Mouse (Mus musculus) cerebellum, adult 8-10 months (tissue): ENCODE measurements around the gene Pard6a.
A peak's percentile ranks its signal among the peaks of the same experiment; 100 is the strongest.

Experiments used
- DNase-seq: peaks from one replicate; pipeline ENCODE4 v3.0.0; 2022

Gene Pard6a

DNA sequence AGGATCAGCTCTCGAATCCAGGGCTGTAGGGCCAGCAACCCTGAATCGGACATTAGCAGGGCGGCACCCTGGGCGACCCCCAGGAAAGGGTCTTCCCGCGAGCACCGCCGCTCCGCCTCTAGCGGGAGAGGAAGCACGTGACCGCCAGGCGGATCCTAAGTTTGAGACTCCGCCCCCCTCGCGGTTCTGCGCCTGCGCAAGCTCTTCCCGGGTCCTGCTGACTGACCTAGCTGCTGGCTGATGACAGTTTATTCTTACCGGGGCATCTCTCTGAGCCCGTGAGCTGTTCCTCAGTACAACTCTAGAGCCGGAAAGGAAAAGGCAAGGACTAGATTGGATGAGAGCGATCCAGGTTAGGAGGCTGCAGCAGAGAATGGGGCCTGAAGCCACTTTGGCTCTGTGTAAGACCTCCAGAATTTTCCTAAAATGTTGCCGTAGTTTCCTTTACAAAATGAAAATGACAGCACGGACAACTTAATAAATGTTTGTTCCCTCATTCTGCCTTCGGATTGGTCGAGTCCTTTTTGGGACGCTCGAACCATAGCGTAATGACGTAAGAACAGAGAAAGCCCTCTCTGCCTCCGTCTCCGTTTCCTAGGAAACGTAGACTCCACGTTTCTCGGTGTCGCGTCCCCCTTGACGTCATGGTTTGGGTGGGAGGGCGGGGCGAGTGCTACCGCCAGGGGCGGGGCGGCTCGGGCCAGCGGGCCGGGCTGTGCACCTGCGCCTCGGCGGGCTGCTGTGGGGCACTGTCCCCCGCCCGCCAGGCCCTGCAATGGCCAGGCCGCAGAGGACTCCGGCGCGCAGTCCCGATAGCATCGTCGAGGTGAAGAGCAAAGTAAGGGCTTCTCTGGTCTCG lies at the start of gene Pard6a, which contains the start of gene Acd:
Pard6a (plus strand) TSS at position 183 of the 859 bp plus-strand sequence.
Acd (minus strand) TSS at position 137 of the 859 bp plus-strand sequence.
- peak; percentile 96 for DNase-seq

DNA sequence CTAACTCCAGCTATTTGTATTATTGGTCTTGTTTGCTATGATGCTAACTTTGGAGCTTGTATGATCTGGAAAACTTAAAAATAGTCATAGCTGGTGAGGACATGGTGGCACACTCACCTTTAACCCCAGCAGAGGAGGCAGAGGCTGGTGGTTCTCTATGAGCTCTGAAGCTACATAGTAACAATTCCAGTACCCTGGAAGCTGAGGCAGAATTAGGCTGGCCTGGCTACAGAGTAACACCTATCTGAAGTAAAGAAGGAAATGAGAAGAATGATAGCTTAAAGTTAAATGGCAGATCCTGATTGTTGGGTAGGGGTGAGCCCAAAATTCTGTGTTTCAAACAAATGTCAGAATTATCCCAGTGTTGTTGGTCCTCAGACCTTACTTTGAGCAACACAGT lies 43.3 kb upstream of the Pard6a start:
- no peak for DNase-seq

DNA sequence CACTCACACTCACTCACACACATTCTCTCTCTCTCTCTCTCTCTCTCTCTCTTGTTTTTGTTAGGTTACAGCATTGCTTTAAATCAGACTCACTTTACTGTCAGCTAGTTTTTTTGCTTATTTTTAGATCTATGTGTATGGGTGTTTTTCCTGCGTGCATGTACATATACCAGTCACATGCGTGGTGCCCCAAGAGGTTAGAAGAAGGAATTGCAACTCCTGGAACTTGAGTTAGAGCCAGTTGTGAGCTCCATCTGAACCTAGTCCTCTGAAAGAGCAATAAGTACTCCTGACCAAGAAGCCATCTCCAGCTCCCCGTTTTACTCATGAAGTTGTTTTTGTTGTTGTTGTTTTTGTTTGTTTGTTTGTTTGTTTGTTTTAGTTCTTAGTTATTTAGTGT lies 39.8 kb upstream of the Pard6a start:
- no peak for DNase-seq

DNA sequence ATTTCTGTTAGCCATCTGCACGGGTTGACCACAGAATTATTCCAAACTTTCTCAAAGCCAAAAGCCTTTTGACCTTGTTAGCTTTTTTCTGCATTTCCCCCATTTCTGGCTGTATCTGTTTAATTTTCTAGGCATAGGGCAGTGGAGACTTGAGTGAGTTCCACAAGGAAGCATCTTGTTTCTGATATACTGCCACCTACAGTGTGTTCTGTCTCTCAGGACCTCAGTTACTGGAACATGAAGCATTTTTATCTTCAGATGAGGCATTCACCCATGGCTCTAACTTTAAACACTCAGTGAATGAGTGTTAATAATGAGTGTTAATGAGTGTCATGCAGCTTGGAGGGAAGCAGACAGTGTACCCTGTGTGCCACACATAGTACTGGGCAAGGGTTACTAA lies 23.1 kb upstream of the Pard6a start:
- DNase-seq, result no peak

DNA sequence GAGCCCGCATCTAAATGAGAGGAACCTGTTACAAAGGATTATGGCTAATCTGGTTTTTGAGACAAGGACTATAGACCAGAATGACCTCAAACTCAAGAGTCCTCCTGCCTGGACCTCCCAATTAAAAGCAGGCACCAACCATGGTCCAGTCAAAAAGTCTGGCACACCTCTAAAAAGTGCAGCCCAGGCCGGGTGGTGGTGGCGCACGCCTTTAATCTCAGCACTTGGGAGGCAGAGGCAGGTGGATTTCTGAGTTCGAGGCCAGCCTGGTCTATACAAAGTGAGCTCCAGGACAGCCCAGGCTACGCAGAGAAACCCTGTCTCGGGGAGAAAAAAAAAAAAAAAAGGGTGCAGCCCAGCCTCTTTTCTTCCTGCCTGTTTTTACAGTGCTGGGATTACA lies 15.6 kb upstream of the Pard6a start:
- DNase-seq, result no peak

DNA sequence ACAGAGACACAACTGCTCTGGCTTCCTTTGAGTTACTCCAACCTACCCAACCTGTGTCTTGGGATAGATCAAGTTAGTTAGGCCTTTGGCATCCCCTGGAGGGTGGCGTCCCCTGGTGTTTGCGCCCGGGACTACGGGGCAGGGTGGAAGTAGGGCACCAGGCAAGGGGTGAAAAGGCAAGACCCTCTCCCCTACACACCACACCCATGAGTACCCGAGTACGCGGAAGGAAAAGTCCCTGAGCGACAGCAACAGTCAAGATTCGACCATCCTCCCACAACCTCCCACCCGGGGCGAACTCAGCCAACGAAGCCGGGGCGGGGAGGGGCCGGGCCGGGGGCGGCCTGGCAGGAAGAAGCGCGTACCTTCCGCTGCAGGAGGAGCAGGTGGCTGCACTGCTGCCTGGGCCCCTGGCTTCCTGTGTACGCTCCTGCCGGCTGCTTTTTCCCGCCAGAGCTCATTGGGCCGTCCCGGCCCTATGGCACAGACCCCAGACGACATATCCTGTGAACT lies 15.1 kb upstream of the Pard6a start, which contains the start of gene Carmil2:
Carmil2 (plus strand) TSS at position 479 of the 513 bp plus-strand sequence.
- DNase-seq, result peak; percentile 40

DNA sequence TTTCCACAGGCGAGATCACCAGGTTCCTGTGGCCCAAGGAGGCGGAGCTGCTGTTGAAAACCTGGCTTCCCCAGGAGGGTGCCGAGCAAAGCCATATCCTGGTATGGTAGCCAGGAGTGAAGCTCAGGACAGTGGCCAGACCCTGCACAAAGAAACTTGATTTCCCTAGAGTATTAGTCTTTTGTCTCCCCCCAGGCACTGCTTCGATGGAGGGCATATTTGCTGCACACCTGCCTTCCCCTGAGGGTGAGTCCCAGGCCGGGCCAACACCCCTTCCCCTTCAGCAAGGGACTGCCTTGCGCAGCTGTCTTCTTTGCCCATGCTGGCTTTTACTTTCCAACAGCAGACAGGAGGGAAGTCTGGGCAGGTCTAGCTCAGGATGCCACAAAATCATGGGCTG lies 14.4 kb upstream of the Pard6a start:
- no peak for DNase-seq

DNA sequence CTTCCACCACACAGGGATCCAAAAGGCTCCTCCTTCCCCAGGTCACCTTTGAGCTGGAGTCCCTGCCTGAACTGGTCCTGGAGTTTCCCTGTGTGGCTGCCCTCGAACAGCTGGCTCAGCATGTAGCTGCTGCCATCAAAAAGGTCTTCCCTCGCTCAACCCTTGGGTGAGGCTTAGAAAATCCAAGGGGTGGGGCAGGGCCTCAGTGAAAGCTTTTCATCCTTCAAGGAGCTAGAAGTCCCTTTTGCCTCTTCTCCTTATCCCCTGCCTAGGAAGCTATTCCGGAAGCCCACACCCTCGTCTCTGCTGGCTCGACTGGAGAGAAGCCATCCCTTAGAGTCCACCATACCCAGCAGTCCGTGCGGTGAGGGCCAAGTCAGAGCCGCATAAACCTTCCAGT lies 13.4 kb upstream of the Pard6a start:
- no peak for DNase-seq

DNA sequence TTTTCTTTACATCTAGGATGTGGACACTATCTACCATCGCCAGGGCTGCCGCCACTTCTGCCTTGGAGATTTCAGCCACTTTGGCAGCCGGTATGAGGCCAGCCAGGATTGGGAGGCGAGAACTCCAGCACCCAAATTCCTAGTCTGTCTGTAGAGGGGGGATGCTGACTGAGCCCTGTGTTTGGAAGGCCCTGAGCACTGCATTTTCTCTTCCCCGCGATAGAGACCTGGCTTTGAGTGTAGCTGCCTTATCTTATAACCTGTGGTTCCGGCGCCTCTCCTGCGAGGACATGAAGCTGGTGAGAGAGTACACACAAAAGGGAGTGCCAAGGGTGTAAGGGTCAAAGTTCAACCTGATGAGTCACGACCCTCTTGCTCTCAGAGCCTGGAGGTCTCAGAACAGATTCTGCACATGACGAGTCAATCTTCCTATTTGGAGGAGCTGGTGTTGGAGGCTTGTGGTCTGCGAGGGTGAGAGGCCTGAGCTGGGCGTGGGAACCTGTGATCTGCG lies 12.7 kb upstream of the Pard6a start:
- no peak for DNase-seq

DNA sequence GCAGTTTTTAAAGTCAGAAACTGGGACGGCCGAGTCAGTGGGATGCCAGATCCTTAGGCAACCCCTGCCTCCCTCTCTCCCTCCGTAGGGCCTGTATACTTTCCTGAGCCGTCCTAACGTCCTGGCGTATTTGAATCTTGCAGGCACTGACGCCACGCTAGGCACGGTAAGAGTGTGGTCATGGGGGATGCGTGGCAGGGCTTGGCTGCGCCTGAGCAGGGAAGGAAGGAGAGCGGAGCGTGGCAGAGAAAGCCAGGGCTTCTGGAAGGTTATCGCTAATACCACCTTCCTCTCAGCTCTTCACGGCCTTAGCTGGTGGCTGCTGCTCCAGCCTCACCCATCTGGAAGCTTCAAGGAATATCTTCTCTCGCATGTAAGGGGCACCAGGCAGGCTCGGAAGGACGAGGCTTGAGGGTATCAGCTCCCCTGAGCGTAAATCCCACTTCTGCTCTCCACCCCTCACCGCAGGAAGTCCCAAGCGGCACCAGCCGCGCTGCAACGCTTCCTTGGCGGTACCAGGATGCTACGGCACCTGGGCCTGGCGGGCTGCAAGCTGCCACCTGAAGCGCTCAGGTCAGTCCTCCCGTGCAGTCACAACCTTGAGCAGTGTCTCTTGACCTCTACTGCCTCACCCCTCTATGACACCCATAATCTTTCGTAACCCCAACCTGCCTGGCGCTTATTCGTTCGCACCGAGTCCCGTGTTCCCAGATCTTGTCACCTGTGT lies 11.5 kb upstream of the Pard6a start:
- no peak for DNase-seq

DNA sequence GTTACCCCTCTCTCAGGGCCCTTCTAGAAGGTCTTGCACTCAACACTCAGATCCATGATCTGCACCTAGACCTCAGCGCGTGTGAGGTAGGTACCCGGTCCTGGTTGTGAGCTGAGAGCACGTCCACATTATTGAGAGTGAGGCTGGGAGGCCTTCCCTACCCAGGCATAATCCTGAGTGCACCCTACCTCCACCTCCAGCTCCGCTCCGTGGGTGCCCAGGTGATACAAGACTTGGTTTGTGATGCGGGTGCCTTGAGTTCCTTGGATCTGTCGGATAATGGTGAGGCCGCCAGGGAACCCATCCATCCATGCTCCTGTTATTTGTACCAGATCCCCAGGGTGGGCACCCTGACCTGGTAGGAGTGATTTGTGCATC lies 11.0 kb upstream of the Pard6a start:
- no peak for DNase-seq

DNA sequence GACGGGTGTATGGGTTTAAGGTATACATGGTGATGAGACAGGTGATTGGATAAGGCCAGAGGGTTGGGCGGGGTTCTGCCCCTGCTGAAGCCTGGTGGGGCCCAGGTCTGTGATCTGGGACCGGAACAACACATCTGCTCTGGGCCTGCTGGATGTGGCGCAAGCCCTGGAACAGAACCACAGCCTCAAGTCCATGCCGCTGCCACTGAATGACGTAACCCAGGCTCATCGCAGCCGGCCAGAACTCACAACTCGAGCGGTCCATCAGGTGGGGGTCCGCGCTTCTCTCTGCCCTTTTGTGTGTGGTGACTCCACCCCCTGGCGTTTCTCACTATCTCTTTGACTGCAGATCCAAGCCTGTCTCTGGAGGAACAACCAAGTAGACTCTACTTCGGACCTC lies 10.0 kb upstream of the Pard6a start:
- no peak for DNase-seq

DNA sequence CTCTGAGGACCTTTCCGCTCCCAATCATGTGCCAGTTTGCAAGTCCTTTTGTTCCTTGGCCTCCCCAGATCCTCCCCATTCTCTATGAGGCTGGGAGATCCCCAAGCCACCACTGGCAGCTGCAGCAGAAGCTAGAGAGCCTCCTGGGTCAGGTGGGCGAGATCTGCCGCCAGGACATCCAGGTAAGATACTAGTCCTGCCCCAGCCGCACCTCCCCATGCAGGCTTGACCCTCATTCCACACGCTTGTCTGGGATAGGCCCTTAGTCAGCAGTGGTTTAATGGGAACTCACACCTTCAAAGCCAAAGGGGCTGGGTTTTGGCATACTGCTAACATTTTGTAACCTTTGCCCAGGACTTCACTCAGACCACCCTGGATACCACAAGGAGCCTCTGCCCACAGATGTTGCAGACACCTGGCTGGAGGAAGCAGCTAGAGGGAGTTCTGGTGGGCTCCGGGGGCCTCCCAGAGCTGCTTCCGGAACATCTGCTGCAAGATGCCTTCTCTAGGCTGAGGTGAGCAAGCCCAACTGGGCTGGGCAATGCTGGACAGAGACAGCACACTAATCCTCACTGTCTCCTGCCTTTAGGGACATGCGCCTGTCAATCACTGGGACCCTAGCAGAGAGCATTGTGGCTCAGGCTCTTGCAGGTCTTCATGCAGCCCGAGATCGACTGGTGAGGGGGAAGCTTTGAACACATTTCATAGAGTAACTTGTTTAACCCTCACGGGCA lies 8.3 kb upstream of the Pard6a start:
- DNase-seq, result no peak

DNA sequence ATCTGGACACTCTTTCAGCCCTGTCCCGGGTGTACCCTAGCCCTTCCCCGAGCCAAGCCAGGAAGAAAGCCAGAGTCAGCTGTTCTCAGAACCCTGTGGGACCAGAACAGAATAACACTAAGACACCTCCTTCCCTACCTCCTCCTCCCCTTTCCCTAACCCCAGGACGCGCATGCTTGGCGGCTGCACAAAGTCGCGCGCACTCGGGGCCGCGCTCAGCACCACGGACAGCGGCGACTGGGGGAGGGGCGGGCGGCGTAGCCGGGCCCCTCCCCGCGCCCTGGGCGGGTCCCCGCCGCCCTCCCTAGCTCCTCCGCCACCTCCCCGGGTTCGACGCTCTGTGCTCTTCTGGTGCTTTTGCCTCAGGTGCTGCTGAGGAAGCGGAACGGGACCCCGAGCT lies 7.3 kb upstream of the Pard6a start:
- peak; percentile 80 for DNase-seq

DNA sequence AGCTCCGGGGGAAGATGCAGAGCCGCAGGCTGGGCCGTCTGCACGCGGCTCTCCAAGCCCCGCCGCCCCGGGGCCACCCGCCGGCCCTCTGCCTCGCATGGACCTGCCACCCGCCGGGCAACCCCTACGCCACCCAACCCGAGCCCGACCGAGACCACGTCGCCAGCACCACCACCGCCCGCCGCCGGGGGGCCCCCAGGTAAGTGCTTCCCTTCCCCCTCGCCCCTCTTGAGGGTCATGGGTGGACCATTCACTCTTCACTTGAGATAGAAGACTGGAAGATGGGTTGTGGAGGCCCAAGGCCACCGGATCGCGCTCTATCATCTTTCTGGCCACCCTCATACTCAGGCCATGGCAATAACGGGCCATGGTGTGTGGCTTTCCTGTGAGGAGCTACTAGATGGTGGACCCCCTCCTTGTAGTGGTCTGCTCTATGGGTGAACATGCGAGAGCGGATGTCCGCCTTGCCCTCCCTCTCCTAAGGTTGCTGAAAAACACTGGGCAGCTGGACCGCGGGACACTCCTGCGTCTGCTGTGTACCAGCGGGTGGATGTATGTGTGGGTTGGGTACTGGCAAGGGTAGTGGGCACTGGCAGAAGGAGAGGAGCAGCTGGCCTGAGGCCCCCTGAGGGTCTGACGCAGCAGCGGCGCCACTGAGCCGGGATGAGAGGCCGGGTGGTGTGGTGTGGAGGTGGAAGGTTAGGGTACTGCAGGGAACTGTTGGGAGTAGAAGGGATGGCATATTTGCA lies 6.7 kb upstream of the Pard6a start:
- peak; percentile 72 for DNase-seq

DNA sequence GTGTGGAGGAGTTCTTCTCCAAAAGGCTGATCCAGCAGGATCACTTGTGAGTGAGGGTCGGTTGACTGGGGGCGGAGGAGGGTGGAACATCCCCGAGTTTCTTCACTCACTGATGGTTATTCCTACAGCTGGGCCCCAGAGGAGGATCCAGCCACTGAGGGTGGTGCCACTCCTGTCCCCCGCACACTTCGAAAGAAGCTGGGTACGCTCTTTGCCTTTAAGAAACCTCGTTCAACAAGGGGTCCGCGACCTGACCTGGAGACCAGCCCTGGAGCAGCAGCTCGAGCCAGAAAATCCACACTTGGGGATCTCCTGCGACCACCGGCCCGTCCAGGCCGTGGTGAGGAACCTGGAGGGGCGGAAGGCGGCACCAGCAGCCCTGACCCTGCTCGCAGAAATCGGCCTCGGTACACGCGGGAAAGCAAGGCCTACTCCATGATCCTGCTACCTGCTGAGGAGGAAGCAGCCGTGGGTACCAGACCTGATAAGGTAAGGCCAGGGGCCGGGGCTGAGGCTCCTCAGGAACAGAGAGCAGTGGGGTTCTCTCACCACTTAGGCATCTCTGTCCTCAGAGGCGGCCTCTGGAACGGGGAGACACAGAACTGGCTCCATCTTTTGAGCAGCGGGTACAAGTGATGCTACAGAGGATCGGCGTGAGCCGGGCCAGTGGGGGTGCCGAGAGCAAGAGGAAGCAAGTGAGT lies 5.7 kb upstream of the Pard6a start:
- peak; percentile 42 for DNase-seq

DNA sequence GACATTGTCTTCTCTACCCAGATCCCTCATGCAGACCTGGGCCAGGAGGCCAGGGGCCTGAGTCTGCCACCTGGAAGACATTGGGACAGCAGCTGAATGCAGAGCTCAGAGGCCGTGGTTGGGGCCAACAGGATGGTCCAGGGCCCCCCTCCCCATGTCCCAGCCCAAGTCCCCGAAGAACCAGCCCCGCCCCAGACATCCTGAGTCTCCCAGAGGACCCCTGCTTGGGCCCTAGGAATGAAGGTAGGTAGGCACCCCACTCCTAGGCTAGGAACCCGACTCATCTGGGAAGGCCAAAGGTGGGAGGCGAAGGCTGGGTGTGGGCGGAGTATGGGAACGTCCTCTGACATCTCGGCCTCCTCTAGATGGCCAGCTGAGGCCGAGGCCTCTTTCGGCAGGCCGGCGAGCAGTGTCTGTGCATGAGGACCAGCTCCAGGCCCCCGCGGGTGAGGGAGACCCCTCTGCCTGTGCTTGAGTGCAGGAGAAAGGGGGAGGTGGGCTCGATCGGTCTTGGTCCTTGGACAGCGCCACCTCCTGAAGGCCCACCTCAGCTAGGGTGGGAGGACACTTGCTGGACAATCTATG lies 3.7 kb upstream of the Pard6a start:
- DNase-seq, result no peak

DNA sequence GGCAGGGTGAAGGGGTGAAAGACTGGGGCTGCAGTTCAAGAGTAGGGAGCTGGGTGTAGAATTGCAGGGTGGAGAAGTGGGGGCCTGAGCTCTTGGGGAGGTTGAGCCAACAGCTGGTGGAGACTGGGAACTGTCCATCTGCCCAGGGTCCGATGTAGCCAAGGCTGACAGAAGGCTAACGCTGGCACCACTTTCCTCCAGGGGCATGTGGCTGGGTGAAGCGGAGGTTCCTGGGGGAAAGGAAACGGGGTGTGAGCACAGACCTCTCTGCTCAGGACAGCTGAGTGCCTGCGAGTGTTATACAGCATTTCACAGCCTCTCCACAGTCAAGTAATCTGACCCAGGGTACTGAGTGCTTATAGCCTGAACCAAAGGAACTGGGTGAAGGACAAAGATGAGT lies 2.2 kb upstream of the Pard6a start:
- DNase-seq, result no peak

DNA sequence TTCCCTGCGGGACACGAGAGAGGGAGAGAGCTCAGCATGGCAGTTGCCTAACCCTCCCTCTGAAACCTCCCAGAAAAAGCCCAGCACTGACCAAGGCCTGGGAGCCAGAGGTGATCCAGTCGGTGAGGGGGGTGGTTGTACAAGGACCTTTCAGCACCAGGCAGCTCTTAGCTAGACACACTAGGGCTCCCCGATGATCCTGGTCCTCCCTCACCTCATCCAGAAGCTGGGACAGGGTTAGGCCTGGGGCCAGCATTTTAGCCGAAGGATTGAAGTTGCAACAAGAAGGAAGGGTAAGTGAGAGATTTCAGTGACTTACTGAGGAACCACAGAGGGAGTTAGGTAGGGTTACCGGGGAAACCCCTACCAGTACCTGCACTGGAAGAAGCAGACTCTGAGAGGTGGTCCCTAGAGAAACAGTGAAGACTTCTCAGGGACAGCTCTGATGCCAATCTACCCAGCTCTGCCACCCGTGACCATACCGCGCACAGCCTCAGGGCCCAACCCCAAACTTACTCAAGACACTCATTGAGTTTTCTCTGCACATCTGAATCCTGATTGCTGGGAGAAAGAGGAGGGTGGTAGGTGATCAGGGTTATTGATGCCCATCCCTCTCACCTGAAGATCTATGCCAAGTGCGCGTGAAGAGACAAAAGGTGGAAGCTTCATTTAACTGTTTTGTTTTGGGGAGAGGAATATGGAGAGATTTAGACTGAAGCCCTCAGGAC lies 1.3 kb upstream of the Pard6a start:
- DNase-seq, result no peak

DNA sequence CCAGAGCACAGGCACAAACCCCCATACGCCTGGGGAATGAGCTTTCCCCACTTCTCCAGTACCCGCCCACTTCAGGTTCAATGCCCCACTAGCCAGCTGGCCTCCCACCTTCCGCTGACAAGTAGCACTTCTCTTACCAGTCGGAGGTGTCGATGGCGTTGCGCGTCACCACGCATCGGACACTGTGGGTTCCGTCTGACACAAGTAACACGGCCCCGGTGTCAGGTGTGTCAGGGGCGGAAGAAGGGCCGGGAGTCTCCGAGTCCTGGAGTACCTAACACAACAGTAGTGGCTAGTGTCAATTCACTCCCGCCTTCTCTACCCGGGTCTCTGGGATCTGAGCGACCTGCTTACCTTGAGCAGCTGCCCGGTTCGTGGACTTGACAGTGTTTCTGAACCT lies 382 bp upstream of the Pard6a start:
- DNase-seq, result no peak

DNA sequence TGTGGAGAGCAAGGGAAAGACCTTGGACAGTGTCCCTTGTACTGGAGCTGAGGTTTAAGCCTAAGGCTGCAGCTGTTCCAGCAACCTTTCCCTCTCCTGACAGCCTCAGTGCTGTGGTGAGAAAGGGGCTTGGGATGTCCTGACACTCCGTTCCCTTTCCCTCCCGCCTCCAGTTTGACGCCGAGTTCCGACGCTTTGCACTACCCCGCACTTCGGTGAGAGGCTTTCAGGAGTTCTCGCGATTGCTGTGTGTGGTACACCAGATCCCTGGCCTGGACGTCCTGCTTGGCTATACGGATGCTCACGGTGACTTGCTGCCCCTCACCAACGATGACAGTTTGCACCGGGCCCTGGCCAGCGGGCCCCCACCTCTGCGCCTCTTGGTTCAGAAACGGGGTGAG lies 1.1 kb downstream of the Pard6a start:
- no peak for DNase-seq
